Mouse (Mus musculus): ENCODE data around the gene Tmem219.

The Tmem219 gene

DNA sequence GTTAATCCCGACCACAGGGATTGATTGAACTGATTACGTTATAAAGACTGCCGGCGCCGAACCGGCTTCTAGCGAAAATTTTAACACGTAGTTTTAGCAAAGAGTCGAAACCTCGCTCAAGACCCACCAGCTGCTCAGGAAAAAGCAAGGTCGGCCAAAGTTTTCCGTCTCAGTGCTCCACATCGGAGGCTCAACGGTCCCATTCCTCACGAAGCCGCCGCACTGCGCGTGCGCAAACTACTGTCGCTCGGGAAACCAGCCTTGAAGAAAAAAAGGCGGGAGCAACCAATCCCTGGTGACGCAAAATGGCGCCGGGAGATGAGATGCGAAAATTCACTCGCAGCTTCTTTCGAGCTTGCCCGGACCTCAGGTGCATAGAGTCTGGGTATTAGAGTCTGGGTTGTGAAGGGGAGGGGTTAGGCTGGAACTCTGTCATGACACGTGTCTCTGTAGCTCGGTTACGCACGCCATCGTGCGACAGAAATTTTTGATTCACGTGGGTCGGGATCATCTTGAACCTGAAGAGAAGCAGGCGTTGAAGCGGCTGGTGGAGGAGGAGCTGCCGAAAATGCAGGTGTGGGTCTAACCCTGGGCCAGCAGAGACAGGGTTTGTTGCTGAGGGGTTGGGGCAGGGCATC is 60.5 kb downstream of the Tmem219 start, which contains the start of gene Ino80e:
TSS of gene Ino80e (minus strand) at position 231 of the 638 bp plus-strand sequence.
- peak; percentile 97 to 98 for DNase-seq (ENCODE audit: low spot score in 2 of 2)

GRCm38 (mm10) chr7:126861429-126862130 is 61.1 kb downstream of the Tmem219 start, which contains the start of gene Hirip3:
Gene Hirip3, plus strand, starts transcription at chr7:126861972.
- peak; percentile 96 to 97 for DNase-seq (ENCODE audit: low spot score in 2 of 2)

- no peak for DNase-seq (ENCODE audit: low spot score in 2 of 2)
These were observed 61.7 kb downstream of the Tmem219 start for GRCm38 (mm10) chr7:126860987-126861386.

- DNase-seq (ENCODE audit: low spot score in 2 of 2) = no peak
These were observed 65.8 kb downstream of the Tmem219 start for GRCm38 (mm10) chr7:126856741-126857420.

DNA sequence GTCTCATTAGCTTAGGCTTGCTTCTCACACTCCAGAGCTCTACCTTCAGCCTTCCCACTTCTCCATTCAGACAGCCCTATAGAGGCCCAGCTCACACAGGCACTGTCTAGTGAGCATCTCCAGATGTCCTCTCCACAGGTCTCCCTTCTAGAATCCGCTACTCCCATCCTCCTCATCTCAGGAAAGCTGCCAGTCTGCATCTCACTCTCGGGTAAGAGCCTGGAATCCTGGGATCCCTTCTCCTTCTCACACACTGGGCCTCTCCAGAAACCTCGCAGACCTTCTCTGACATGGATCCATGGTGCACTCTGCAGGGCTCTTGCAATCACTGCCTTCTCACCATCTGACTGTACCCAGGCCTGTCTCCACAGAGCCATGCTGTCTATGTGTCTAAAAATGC is 67.1 kb downstream of the Tmem219 start:
- DNase-seq (ENCODE audit: low spot score in 2 of 2) = no peak

GRCm38 (mm10) chr7:126853454-126853853 is 69.3 kb downstream of the Tmem219 start:
- no peak for DNase-seq (ENCODE audit: low spot score in 2 of 2)

GRCm38 (mm10) chr7:126851192-126851591 is 71.5 kb downstream of the Tmem219 start:
- peak in 1 of 2 experiments; percentile 21 for DNase-seq (ENCODE audit: low spot score in 2 of 2)

DNA sequence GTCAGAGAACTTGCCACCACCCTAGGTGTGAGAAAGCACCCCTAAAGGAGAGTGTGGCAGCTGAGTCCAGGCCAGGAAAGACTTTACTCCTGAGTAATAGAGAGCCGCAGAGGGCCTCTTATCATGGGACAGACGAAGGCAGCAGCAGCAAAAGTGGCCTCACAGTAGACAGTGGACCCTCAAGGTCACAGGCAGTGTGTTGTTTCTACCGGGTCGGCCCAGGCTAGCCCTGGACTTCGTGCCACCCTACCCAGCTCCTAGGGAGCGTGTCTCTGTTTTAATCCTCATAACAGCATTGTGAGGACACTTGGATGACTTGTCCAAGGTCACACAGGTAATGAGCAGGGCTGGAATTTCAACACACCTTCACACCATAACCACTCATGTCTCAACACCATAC is 72.6 kb downstream of the Tmem219 start:
- peak in 1 of 2 experiments; percentile 17 for DNase-seq (ENCODE audit: low spot score in 2 of 2)

GRCm38 (mm10) chr7:126848794-126849193 is 73.9 kb downstream of the Tmem219 start:
- DNase-seq (ENCODE audit: low spot score in 2 of 2) = peak; percentile 72 to 75

- peak; percentile 68 to 69 for DNase-seq (ENCODE audit: low spot score in 2 of 2)
These were observed 75.0 kb downstream of the Tmem219 start for GRCm38 (mm10) chr7:126847421-126848398.

- DNase-seq (ENCODE audit: low spot score in 2 of 2) = no peak
These were observed 75.6 kb downstream of the Tmem219 start, which contains the start of gene Doc2a for GRCm38 (mm10) chr7:126847116-126847420. Gene Doc2a, plus strand, starts transcription at chr7:126847416.

DNA sequence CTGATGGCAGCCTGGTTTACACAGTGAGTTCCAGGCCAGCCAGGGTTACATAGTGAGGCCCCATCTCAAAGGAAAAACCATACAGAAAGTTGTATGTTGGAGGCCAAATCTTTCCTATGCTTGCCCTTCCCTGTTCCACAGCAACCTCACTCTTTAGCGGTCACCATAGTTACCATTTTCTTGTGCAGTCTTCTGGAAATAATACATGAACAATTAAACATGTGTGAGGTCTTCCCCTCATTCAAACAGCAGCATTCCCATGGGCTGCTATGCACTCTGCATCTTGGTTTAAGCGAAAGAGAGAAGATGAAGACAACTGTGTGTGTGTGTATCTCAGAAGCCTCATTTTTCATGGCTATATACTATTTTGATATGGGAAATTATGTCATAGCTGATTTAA is 77.2 kb downstream of the Tmem219 start:
- DNase-seq (ENCODE audit: low spot score in 2 of 2) = no peak

DNA sequence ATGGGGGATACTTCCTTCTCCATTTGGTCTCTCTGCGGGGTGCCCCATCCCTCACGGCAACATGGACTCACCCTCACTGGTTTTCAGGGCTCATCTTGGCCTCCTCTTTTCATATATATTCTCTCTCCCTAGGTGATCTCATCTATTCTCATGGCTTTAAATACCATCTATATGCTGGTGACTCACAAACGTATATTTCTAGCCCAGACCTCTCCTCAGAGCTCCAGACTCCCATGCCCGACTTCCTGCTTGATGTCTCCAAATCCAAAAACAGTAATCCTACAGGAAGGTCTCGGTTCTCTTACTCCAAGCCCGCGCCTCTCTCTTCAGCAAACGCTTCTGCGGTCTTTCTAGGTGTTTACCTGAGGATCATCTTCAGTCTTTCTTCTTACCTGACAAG is 79.4 kb downstream of the Tmem219 start:
- DNase-seq (ENCODE audit: low spot score in 2 of 2) = no peak
